Mouse (Mus musculus): ENCODE results near the gene Nudc.

- TF ChIP-seq CTCF (IDR thresholded peaks at IDR 0.05; ENCODE audit: borderline replicate concordance, insufficient read depth, low read length) (no peak), POLR2A (IDR thresholded peaks at IDR 0.05; ENCODE audit: low read depth, low read length) (no peak)
These were observed 6.2 kb upstream of the Nudc start for GRCm38 (mm10) chr4:133552029-133552428.
